In genomic region chr5:35925171-35925634, GRCm38 (mm10) we compare ENCODE assay signal across 9 mouse cellular contexts. TPM values are rescaled to one million over a fixed set of nuclear protein-coding genes. Genes with fewer than 3 reads are reported as not detected.
A peak's percentile ranks its signal among the peaks of the same experiment; 100 is the strongest.
DNase-seq lines count a peak whose midpoint lies in the region; ATAC-seq lines count a peak whose summit lies in the region.
"Had no signal": no experiment of that assay in that cellular context is flagged by ENCODE, and none has a peak within 500 bp of the region (broad histone marks: within the 10 kb centered on the region; RNA-seq: fewer than 3 reads in every experiment).

No protein-coding gene starts in this region.

- no peaks in the 10 kb centered on the region for H3K36me3 ChIP-seq in midbrain, embryonic 10.5 days
- H3K36me3 ChIP-seq in liver, embryonic 11.5 days (ENCODE audit: control insufficient read depth, insufficient read depth, low read length) = no peaks in the 10 kb centered on the region

- 78% methylated on average over 12 of the region's 12 CpGs for WGBS in midbrain, embryonic 10.5 days
- WGBS in liver, embryonic 11.5 days = 62% methylated on average over 12 of the region's 12 CpGs

- H3K4me3 ChIP-seq in midbrain, embryonic 10.5 days = no peak overlapping the region
- no peak overlapping the region for H3K4me3 ChIP-seq in liver, embryonic 11.5 days (ENCODE audit: low read depth, low read length)

- no peak for ATAC-seq in liver, embryonic 11.5 days (replicated peaks; ENCODE audit: low FRiP score)
- ATAC-seq: Patski had no signal

- peak; percentile 60 for DNase-seq in brain, embryonic 18.5 days (ENCODE audit: low read depth, low spot score)
- peak; percentile 55 to 76 for DNase-seq in cerebellum, postnatal 14 days
- peak; percentile 48 to 64 for DNase-seq in heart, adult 18-20 months
- peak; percentile 29 for DNase-seq in kidney, adult 9 months
- peak; percentile 26 for DNase-seq in midbrain, embryonic 10.5 days (ENCODE audit: low spot score)
- DNase-seq in telencephalon, adult 2 months (ENCODE audit: low read depth, low spot score) = peak; percentile 69
- no peak for DNase-seq in testis, postnatal 10 days (ENCODE audit: low spot score)
- no peak for DNase-seq in liver, embryonic 11.5 days (ENCODE audit: low spot score)

- H3K27ac ChIP-seq in midbrain, embryonic 10.5 days (replicated peaks) = peak overlapping the region; percentile 69
- H3K27ac ChIP-seq in liver, embryonic 11.5 days (ENCODE audit: low read depth, low read length) = no peak overlapping the region

- H3K4me2 ChIP-seq in liver, embryonic 11.5 days = no peak overlapping the region

- H3K4me1 ChIP-seq in midbrain, embryonic 10.5 days = peaks cover 75% of the 10 kb centered on the region
- H3K4me1 ChIP-seq in liver, embryonic 11.5 days (replicated peaks; ENCODE audit: control insufficient read depth, insufficient read depth, low read length) = peaks cover 6% of the 10 kb centered on the region; the same call in 1 of the 2 replicates

- no peaks in the 10 kb centered on the region for H3K27me3 ChIP-seq in midbrain, embryonic 10.5 days (ENCODE audit: low read depth, poor library complexity, severe bottlenecking)
- H3K27me3 ChIP-seq in liver, embryonic 11.5 days (replicated peaks; ENCODE audit: control insufficient read depth, insufficient read depth, low read length) = no peaks in the 10 kb centered on the region
- H3K27me3 ChIP-seq: Patski had no signal

- no peaks in the 10 kb centered on the region for H3K9me3 ChIP-seq in midbrain, embryonic 10.5 days (replicated peaks)
- H3K9me3 ChIP-seq in liver, embryonic 11.5 days (ENCODE audit: control insufficient read depth, low read length) = no peaks in the 10 kb centered on the region

- no peak overlapping the region for H3K9ac ChIP-seq in liver, embryonic 11.5 days (ENCODE audit: low read depth, low read length)

RNA-seq across cellular contexts. Expression of gene Afap1, which starts 32.1 kb away (rescaled TPM):
- total RNA-seq in heart, adult 18-20 months (2021) = 10 to 100 TPM; 16.9 to 19.2 TPM
- 21.6 and 34.3 TPM in 2 replicates for polyA plus RNA-seq in midbrain, embryonic 10.5 days (2016; fragmentation: Nextera tagmentation; extraction: Ambion mirVana)
- polyA plus RNA-seq in liver, embryonic 11.5 days (2014; fragmentation: Nextera tagmentation; extraction: Ambion mirVana) = 6.7 and 6.8 TPM in 2 replicates

Comparison
In these comparisons a context has a peak if more than half of its experiments do, and no peak if none do; other contexts are left out.
1. DNase-seq: peak in brain, embryonic 18.5 days (single experiment), cerebellum, postnatal 14 days (2 of 2), heart, adult 18-20 months (2 of 2), kidney, adult 9 months (single experiment), midbrain, embryonic 10.5 days (single experiment) and telencephalon, adult 2 months (single experiment); none in testis, postnatal 10 days (single experiment) and liver, embryonic 11.5 days (single experiment).